Mouse (Mus musculus) megakaryocyte, embryonic 14.5 days (primary cell): Measurements from ENCODE around the gene Rai14.

ENCODE experiments used
- FLI1 ChIP-seq: IDR thresholded peaks from 2 replicates; pipeline ENCODE4 v1.6.1; 2012; ENCODE audit warnings: low read length, inconsistent platforms, mixed read lengths
- GATA1 ChIP-seq: IDR thresholded peaks from 3 replicates; pipeline ENCODE4 v1.6.1; 2012; ENCODE audit warnings: mixed read lengths, low read length, inconsistent platforms, borderline replicate concordance

DNA sequence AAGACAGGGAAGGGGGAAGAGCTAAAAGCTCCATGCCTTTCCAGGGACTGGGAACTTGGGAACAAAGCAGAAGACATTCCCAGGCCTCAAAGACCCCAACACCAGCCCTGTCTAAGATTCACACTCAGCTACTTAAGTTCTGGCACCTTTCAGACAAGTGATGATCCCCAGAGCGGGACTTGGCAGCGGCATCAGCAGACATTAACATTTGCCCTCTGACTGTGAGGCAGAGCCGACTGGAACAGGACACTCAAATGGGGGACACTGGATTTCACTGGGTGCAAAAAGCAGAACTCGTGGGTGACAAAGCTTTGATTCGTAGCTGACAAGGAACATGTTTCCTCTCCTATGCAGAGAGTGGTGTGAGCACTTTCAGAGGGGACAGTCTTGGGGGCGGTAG is 98.4 kb downstream of the Rai14 start:
- TF ChIP-seq GATA1 (no peak), FLI1 (no peak)
